8 mouse cellular contexts compared by ENCODE assay signal in the genomic region with DNA sequence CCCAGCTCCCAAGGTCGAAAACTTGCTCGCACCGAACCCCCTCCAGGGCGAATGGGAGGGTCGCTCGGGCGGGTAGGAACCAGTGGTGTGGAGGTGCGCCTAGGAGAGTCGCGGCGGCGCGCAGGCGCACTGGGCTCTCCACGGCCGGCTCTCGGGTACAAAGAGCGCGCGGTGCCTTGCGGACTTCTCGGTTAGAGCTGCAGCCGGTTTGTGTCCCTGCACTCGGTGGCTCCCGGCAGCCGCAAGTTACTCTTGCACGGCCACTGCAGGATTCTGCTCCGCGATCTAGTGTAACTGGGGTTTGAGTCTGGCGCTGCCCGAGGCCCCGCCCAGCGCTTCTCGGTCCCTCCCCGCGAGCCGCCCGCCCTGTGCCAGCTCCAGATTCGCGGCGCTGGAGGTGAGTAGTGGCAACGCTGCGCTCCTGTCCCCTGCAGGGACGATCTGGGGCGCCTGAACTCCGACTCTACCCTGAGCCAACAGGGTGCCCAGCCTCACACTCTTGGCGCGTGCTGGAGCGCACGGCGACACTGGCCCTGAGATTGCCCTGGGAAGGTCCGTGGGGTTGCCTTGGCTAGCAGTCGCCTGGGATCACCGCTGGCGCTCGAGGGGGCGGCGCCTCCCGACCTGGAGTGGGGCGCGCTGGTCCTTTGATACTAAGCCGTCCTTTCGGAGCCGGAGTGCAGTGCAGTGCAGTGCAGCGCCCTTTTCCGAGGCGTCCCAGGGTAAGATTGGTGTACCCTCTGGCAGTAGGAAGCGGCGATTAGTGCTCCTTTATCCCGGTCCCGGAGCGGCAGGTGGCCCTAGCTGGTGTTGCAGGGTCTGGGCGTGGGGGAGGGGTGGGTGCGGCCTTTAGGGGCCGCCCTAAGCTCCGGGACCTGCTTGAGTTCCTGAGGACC. TPM values are rescaled to one million over a fixed set of nuclear protein-coding genes. Genes with fewer than 3 reads are reported as not detected.
DNase-seq lines count a peak whose midpoint lies in the region; ATAC-seq and TF ChIP-seq lines count a peak whose summit lies in the region.

TSS of gene Kank1 (plus strand) at position 380 of the 896 bp plus-strand sequence.

- H3K79me3 ChIP-seq in C2C12 (ENCODE audit: low read depth): no peaks in the 10 kb centered on the region

- H3K27ac ChIP-seq in forebrain, embryonic 16.5 days (ENCODE audit: low read length): no peak within 1 kb of the TSS
- H3K27ac ChIP-seq in heart, postnatal 0 days (ENCODE audit: low read depth): peak within 1 kb of the TSS; percentile 68
- no peak within 1 kb of the TSS for H3K27ac ChIP-seq in liver, embryonic 15.5 days (replicated peaks)
- H3K27ac ChIP-seq in neural tube, embryonic 13.5 days (replicated peaks): peak within 1 kb of the TSS; percentile 43
- no peak within 1 kb of the TSS for H3K27ac ChIP-seq in thymus, adult 2 months (ENCODE audit: control insufficient read depth, insufficient read depth, low read length)

- TF ChIP-seq POLR2A in brain, embryonic 14.5 days (IDR thresholded peaks at IDR 0.05; ENCODE audit: borderline replicate concordance, extremely low read depth, insufficient read depth, insufficient read length, poor library complexity, severe bottlenecking): no peak
- no peak for TF ChIP-seq POLR2A in thymus, adult 2 months (IDR thresholded peaks at IDR 0.05; ENCODE audit: control insufficient read depth, extremely low read depth, insufficient read depth, low read length, poor library complexity)

- no peak for TF ChIP-seq EP300 in heart, postnatal 0 days (IDR thresholded peaks at IDR 0.05; ENCODE audit: low read depth)

- under 1% methylated on average over 74 of the region's 76 CpGs for WGBS in forebrain, embryonic 16.5 days
- under 1% methylated on average over 75 of the region's 76 CpGs for WGBS in heart, postnatal 0 days
- under 1% methylated on average over 76 of the region's 76 CpGs for WGBS in liver, embryonic 15.5 days (ENCODE audit: insufficient replicate concordance)
- WGBS in neural tube, embryonic 13.5 days: under 1% methylated on average over 76 of the region's 76 CpGs
- WGBS in thymus, adult 2 months: under 1% methylated on average over 76 of the region's 76 CpGs

- ATAC-seq in forebrain, embryonic 16.5 days: peak; percentile 90
- peak; percentile 83 for ATAC-seq in heart, postnatal 0 days (ENCODE audit: insufficient read depth, low read depth)
- ATAC-seq in liver, embryonic 15.5 days (ENCODE audit: insufficient read depth): peak; percentile 56
- ATAC-seq in neural tube, embryonic 13.5 days (ENCODE audit: low read depth): peak; percentile 90

- peak within 1 kb of the TSS; percentile 6 for H3K4me3 ChIP-seq in C2C12 (ENCODE audit: insufficient read depth, poor library complexity, severe bottlenecking)
- H3K4me3 ChIP-seq in forebrain, embryonic 16.5 days (replicated peaks; ENCODE audit: low read length): peak within 1 kb of the TSS; percentile 77
- peak within 1 kb of the TSS; percentile 62 for H3K4me3 ChIP-seq in heart, postnatal 0 days (ENCODE audit: low read depth, low read length)
- peak within 1 kb of the TSS; percentile 55 for H3K4me3 ChIP-seq in liver, embryonic 15.5 days (replicated peaks)
- H3K4me3 ChIP-seq in neural tube, embryonic 13.5 days: peak within 1 kb of the TSS; percentile 76
- peak within 1 kb of the TSS; percentile 36 for H3K4me3 ChIP-seq in thymus, adult 2 months (ENCODE audit: control insufficient read depth, insufficient read depth, low read length)

- H3K4me1 ChIP-seq in forebrain, embryonic 16.5 days (replicated peaks; ENCODE audit: control insufficient read depth, insufficient read depth, low read length): peaks cover 17% of the 10 kb centered on the region
- H3K4me1 ChIP-seq in heart, postnatal 0 days (ENCODE audit: control insufficient read depth, insufficient read depth): peaks cover 18% of the 10 kb centered on the region
- H3K4me1 ChIP-seq in liver, embryonic 15.5 days (replicated peaks): no peaks in the 10 kb centered on the region; the same call in 1 of the 2 replicates
- H3K4me1 ChIP-seq in neural tube, embryonic 13.5 days (replicated peaks): peaks cover 24% of the 10 kb centered on the region
- no peaks in the 10 kb centered on the region for H3K4me1 ChIP-seq in thymus, adult 2 months (replicated peaks; ENCODE audit: control insufficient read depth, insufficient read depth, low read length)

- no peak within 1 kb of the TSS for H3ac ChIP-seq in C2C12 (ENCODE audit: control insufficient read depth, insufficient read length, low read depth)

- peaks cover 52% of the 10 kb centered on the region for H3K27me3 ChIP-seq in C2C12 (ENCODE audit: control insufficient read depth, insufficient read depth, insufficient read length)
- peaks cover 20% of the 10 kb centered on the region for H3K27me3 ChIP-seq in forebrain, embryonic 16.5 days (replicated peaks; ENCODE audit: control insufficient read depth, insufficient read depth, low read length)
- peaks cover 21% of the 10 kb centered on the region; the same call in 1 of the 2 replicates for H3K27me3 ChIP-seq in heart, postnatal 0 days (ENCODE audit: control insufficient read depth, insufficient read depth, low read length)
- H3K27me3 ChIP-seq in liver, embryonic 15.5 days: peaks cover 75% of the 10 kb centered on the region
- H3K27me3 ChIP-seq in neural tube, embryonic 13.5 days: peaks cover 42% of the 10 kb centered on the region
- peaks cover 13% of the 10 kb centered on the region; the same call in 1 of the 2 replicates for H3K27me3 ChIP-seq in thymus, adult 2 months (ENCODE audit: control insufficient read depth, insufficient read depth, low read length)

- H3K4me2 ChIP-seq in forebrain, embryonic 16.5 days (ENCODE audit: low read length): peak within 1 kb of the TSS; percentile 99
- peak within 1 kb of the TSS; percentile 77 for H3K4me2 ChIP-seq in heart, postnatal 0 days (ENCODE audit: low read depth, low read length)
- H3K4me2 ChIP-seq in liver, embryonic 15.5 days: peak within 1 kb of the TSS; percentile 70
- H3K4me2 ChIP-seq in neural tube, embryonic 13.5 days: peak within 1 kb of the TSS; percentile 99

- H3K79me2 ChIP-seq in C2C12 (ENCODE audit: control insufficient read depth, insufficient read depth): no peaks in the 10 kb centered on the region

- peak; percentile 78 for DNase-seq in brain, embryonic 14.5 days (ENCODE audit: low read depth)
- DNase-seq in heart, postnatal 0 days (ENCODE audit: low spot score): peak; percentile 76
- peak; percentile 80 to 89 for DNase-seq in kidney, postnatal 25 days
- DNase-seq in thymus, adult 2 months: peak; percentile 42

- no peaks in the 10 kb centered on the region for H3K36me3 ChIP-seq in C2C12 (ENCODE audit: control insufficient read depth, insufficient read depth)
- H3K36me3 ChIP-seq in forebrain, embryonic 16.5 days (ENCODE audit: control insufficient read depth, insufficient read depth): no peaks in the 10 kb centered on the region
- no peaks in the 10 kb centered on the region for H3K36me3 ChIP-seq in heart, postnatal 0 days (replicated peaks; ENCODE audit: control insufficient read depth, insufficient read depth, low read length)
- no peaks in the 10 kb centered on the region for H3K36me3 ChIP-seq in liver, embryonic 15.5 days (replicated peaks)
- H3K36me3 ChIP-seq in neural tube, embryonic 13.5 days: no peaks in the 10 kb centered on the region
- H3K36me3 ChIP-seq in thymus, adult 2 months (ENCODE audit: control insufficient read depth, insufficient read depth, low read length): no peaks in the 10 kb centered on the region

- no peaks in the 10 kb centered on the region for H3K9me3 ChIP-seq in forebrain, embryonic 16.5 days (ENCODE audit: control insufficient read depth, low read length)
- H3K9me3 ChIP-seq in heart, postnatal 0 days (replicated peaks; ENCODE audit: control insufficient read depth, low read length): no peaks in the 10 kb centered on the region
- no peaks in the 10 kb centered on the region for H3K9me3 ChIP-seq in liver, embryonic 15.5 days (replicated peaks)
- no peaks in the 10 kb centered on the region for H3K9me3 ChIP-seq in neural tube, embryonic 13.5 days

- TF ChIP-seq CTCF in C2C12 (IDR thresholded peaks at IDR 0.05; ENCODE audit: control insufficient read depth, insufficient read depth, insufficient read length): no peak
- TF ChIP-seq CTCF in brain, embryonic 14.5 days (IDR thresholded peaks at IDR 0.05; ENCODE audit: borderline replicate concordance, extremely low read depth, insufficient read depth, insufficient read length): no peak
- 0 out of 2 replicates have a peak, but pooled peaks have one; percentile 11 for TF ChIP-seq CTCF in heart, postnatal 0 days (IDR thresholded peaks at IDR 0.05; ENCODE audit: low read depth)
- no peak for TF ChIP-seq CTCF in thymus, adult 2 months (IDR thresholded peaks at IDR 0.05; ENCODE audit: borderline replicate concordance, control insufficient read depth, extremely low read depth, insufficient read depth, low read length, poor library complexity)

- peak within 1 kb of the TSS; percentile 70 for H3K9ac ChIP-seq in forebrain, embryonic 16.5 days (replicated peaks; ENCODE audit: low read depth, low read length)
- peak within 1 kb of the TSS; percentile 61 for H3K9ac ChIP-seq in heart, postnatal 0 days (replicated peaks; ENCODE audit: low read depth, low read length)
- H3K9ac ChIP-seq in liver, embryonic 15.5 days: no peak within 1 kb of the TSS; the same call in 1 of the 2 replicates
- peak within 1 kb of the TSS; percentile 78 for H3K9ac ChIP-seq in neural tube, embryonic 13.5 days

TF ChIP-seq in C2C12, 6 proteins besides CTCF, POLR2A, EP300 and RAD21:
- TF ChIP-seq CEBPB (IDR thresholded peaks at IDR 0.05; ENCODE audit: low read depth) (no peak), FOSL1 (IDR thresholded peaks at IDR 0.05; ENCODE audit: insufficient read depth, low read length, poor library complexity, severe bottlenecking) (no peak), MYOD1 (IDR thresholded peaks at IDR 0.05; ENCODE audit: control insufficient read depth, insufficient read length, low read depth) (no peak), MAX (IDR thresholded peaks at IDR 0.05) (no peak), USF1 (IDR thresholded peaks at IDR 0.05; ENCODE audit: low read depth) (no peak), MYOG (IDR thresholded peaks at IDR 0.05; ENCODE audit: control insufficient read depth, extremely low read depth, insufficient read length) (no peak)

RNA-seq across cellular contexts. Expression of gene Kank1, which starts in this region (rescaled TPM):
- 0.49 TPM for polyA plus RNA-seq in C2C12 (2012; fragmentation: generic; extraction: Trizol)
- 3.8 and 8.7 TPM in 2 replicates for polyA plus RNA-seq in brain, embryonic 14.5 days (2012; rRNA removed)
- 4.4 and 4.8 TPM in 2 replicates for polyA plus RNA-seq in forebrain, embryonic 16.5 days (2015; fragmentation: Nextera tagmentation; extraction: Ambion mirVana)
- total RNA-seq in heart, postnatal 0 days (2014; rRNA removed; ENCODE audit: low replicate concordance): 41.2 and 53.5 TPM in 2 replicates
- polyA plus RNA-seq in heart, postnatal 0 days (2015; fragmentation: Nextera tagmentation; extraction: Ambion mirVana): 26.2 and 27.0 TPM in 2 replicates
- polyA plus RNA-seq in liver, embryonic 15.5 days (2015; fragmentation: Nextera tagmentation; extraction: Ambion mirVana): 6.6 and 6.8 TPM in 2 replicates
- 10.3 and 13.0 TPM in 2 replicates for polyA plus RNA-seq in neural tube, embryonic 13.5 days (2015; fragmentation: Nextera tagmentation; extraction: Ambion mirVana)
- polyA plus RNA-seq in thymus, adult 2 months (2012; rRNA removed): 9.6 and 13.6 TPM in 2 replicates

Comparison
In these comparisons a context has a peak if more than half of its experiments do, and no peak if none do; other contexts are left out.
1. H3K4me3 ChIP-seq: peak in every context shown above with its lines; median percentile 77 in forebrain, embryonic 16.5 days; 76 in neural tube, embryonic 13.5 days; 62 in heart, postnatal 0 days; 55 in liver, embryonic 15.5 days; 36 in thymus, adult 2 months; 6 in C2C12.
2. H3K27ac ChIP-seq: peak in heart, postnatal 0 days (single experiment) and neural tube, embryonic 13.5 days (single experiment); none in forebrain, embryonic 16.5 days (single experiment), liver, embryonic 15.5 days (single experiment) and thymus, adult 2 months (single experiment).
3. Peak in every context shown above with its lines, with median percentiles within 50 percentile points of each other: DNase-seq, ATAC-seq and H3K4me2 ChIP-seq.